Mouse (Mus musculus) small intestine, adult 2 months (tissue): Measurements from ENCODE around the gene Fosl1.

ENCODE experiments used
- CTCF ChIP-seq: fragments of 200-500 bp; IDR thresholded peaks from 2 replicates; pipeline ENCODE4 v1.5.1; 2012; ENCODE audit warnings: low read depth, mild to moderate bottlenecking, control low read depth, inconsistent platforms, low read length, moderate library complexity, mixed read lengths; ENCODE audit not compliant: insufficient replicate concordance, insufficient read length; ENCODE audit errors: extremely low read depth
- POLR2A ChIP-seq: fragments of 200-500 bp; IDR thresholded peaks from 2 replicates; pipeline ENCODE4 v1.6.1; 2012; ENCODE audit warnings: low read depth, mild to moderate bottlenecking, control low read depth, inconsistent platforms, low read length, moderate library complexity

DNA sequence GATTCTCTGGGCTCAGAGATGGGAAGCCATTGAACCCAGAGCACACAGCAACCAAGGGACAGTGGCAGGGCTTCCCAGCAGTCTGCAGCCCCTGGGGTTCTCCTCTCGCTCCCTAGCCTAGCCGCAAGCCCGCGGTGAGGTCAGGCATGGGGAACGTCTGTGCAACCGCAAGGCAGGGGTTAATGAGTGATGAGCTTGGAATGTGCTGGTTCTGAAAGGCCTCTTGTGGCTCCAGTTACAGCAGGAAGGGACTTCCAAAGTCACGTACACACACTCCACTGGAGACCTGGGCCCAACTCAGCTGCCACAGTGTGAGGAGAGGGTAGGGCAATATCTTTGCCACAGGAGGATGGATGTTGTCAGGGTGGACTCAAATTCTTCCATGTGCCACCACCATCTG is 2.4 kb upstream of the Fosl1 start:
- TF ChIP-seq CTCF (no peak), POLR2A (no peak)
